Mouse (Mus musculus): ENCODE results near the gene Irgq.

GRCm38 (mm10) chr7:24547534-24548036 is 17.1 kb downstream of the Irgq start:
- TF ChIP-seq EP300 (IDR thresholded peaks at IDR 0.05) (no peak), CTCF (IDR thresholded peaks at IDR 0.05) (no peak)
